Mouse (Mus musculus) activated CD4-positive, CD25-positive, alpha-beta regulatory T cell, adult 4 months (primary cell): ENCODE measurements at regions not wholly inside any gene's neighbourhood (a gene's known extent, or its start where the extent isn't known, plus 50 kb on each side); places are given as distances from the start of the nearest gene placed in this dataset.
A peak's percentile ranks its signal among the peaks of the same experiment; 100 is the strongest.

ENCODE experiments used
- ATAC-seq: one replicate; pipeline ENCODE4 v1.8.0; 2017

DNA sequence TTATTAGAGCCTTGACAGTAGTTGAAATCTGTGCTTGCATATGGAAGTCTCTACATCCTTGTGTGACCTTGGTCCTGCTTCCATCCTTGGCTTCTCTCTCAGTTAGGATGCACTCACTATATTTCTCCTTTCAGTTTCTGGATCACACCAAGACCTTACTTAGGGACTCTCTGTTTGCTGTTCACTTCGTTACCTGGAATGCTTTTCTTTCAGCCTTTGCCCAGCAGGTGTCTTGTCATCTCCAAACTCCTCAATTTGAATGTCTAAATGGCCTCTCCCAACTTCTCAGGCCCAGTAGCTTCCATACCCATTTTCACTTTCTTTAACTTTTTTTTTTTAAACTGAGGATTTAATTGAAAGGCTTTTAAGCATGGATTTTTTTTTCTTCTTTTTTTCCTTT lies 74.0 kb upstream of the Igfbp7 start:
- ATAC-seq = no peak

DNA sequence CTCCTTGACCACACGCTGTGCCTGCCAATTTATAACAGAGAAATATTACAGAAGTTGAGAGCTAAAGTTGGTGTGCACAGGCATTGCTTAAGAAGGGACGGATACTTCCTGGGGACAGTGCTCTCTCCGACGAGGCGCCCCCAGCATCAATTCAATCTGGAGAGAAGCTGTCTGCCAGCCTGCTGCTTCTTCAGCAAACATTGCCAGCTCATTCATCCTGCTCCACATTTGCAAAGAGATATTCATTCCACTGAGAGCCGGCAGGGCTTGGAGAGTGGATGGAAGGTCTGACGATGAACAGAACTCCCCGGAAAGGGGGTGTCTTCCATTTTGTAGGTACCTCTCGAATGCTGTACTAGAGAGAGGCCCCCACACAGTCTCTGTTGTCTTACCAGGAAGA lies 70.0 kb upstream of the Igfbp7 start:
- no peak for ATAC-seq

DNA sequence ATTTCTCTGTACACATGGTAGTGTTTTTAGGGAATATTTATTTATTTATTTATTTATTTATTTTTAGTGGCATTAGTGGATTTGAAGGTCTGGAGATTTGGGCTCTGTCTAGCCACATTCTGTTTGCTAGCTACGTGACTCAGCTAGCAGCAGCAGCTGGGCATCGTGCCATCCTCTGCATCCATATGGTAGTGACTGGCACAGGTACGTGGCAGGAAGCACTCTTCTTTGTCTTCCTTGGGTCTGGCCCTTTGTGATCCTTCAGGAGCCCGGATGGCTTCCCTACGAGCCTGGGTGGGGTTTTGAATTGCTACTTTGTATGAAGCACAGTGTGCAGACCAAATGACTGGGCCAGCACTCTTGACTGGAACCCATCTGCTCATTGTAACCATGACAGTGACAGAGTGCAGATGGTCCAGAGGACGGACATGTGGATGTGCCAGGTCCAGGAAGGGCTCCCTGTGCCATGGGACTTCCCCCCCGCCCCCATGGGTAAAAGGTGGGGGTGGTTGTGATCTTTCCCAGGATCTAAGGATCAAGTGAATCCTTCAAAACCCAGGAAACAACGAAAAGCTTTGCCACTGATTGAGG lies 66.2 kb upstream of the Igfbp7 start:
- no peak for ATAC-seq

DNA sequence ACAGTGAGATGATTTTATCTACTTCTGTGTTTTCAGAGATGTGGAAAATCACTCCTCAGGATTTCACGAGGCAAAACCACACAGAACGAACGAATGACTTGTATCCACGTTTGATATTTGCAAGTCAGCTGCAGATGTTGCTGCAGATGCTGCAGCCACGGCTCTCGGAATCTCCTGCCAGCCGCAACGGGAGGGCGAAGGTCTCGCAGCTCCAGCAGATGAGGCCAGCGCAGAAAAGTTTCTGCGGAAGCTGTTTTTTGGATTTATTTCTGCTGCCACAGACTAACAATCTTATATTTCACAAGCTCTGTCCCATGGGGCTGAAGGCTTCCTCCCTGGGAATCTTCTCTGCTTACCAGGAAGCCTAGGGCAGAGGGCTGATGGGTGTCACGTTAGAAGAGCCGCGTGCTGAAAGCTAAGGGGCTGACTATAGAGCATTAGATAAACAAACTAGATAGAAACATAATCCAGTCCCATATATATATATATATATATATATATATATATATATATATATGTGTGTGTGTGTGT lies 61.5 kb upstream of the Igfbp7 start:
- ATAC-seq = no peak

DNA sequence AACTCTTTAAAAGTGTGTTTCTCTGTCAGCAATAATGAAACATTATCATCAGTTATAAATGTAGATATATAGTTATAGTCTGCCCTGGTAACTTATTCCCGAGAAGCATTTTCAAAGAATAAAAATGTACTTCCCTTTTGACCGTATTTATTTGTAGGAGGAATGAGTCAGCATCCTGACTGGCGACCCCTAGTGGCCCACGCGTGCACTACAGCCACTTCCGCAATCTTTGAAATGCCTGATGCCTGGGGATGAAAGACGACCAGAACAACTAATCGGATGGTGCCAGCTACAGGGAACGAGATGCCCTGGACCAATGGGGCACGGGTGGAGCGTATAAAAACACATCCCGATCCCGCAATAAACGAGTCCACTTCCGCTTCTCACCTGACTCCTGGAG lies 60.6 kb upstream of the Igfbp7 start:
- ATAC-seq = peak; percentile 79

DNA sequence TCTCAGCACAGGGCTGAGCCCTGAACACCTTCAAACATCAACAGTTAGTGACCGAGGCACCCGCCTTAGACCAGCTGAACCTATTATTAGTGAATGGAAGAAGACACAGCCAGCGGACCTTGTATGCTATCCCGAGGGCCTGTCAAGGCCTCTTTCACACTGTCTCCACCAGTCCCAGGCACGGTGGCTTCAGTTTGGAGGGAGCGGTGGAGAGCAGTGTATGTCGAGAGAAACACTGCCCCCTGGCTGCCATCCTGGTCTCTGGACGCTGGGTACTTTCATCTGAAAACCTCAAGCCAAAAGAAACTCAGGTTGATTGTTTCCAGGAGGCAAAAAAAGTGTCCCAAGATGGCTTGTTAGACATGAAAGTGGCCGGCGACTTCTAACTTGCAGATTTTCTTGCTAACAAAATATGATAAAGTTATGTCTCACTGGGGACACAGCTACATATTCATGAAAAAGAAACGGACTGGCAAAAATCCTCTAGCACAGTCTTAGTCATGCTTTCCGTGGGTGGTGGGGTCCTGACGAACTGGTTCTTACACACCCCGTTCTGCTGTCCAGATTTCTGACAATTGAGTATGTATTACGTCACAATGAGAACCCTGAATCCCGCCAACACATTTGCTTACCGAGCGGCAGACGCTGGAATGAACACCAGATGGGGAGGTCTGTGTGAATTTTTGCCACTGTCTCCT lies 57.2 kb upstream of the Igfbp7 start:
- no peak for ATAC-seq

DNA sequence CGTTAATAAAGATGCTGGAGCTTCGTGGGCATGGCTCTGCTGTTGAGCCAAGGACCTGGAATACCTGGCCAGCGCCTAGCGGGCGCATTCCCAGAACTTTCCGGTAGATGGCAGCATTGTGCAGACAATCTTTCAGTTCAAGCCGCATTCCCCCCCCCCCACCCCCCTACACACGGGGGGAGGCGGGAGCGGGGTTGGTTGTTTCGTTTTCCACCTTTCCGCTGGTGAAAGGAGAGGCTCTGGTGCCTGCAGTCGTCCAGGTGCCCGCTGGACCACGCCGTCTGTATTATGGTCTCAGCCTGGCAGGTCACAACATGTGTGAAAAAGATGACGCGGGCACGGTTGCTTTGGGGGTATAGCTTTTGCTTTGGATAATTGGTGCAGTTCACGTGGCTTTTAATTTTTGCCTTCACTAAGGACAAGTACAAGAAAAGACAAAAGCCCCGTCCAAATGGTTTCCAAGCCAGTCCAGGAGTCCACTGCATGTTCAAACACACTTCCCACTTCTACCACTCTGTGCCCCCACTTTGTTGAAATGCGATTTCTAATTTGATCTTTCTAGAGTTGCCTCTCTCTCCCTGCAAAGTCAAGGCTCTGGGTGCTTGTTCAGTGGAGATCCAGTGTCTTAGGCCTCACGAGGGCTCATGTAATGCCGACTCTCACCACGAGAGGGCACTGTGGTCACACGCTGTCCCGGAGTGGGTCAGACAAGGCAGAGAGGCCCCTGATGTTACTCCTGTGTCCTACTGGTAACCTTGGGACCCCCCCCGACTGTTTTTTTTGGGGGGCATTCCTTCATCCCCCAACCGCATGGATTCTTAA lies 52.3 kb upstream of the Igfbp7 start:
- ATAC-seq = peak; percentile 82
